Mouse (Mus musculus): ENCODE measurements around the gene Gm8232. TPM values are rescaled to one million over a fixed set of nuclear protein-coding genes. Genes with fewer than 3 reads are reported as not detected.

Gene Gm8232
- not detected for polyA plus RNA-seq (2017; shearing (Covaris generic))

DNA sequence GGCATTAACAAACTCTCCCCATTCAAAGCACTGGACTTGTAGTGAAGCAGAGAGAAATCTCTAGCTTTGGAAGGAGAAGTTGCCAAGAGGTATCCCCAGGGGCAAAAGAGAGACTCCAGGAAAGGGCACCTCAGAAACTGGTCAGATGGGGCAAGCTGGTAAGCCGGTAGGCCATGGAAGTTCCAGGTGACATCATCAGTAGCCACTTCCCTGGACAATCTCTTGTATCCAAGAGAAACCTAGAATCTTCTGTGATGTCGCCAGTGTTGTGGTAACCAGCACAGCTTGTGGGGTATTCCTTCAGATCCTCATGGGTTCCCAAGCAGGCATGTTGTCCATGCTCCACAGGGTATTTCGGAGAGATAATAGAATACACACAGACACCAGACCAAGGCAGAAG is at the start of gene Gm8232:
Gm8232 (plus strand) TSS at position 301 of the 400 bp plus-strand sequence.

GRCm38 (mm10) chr14:44410588-44410987 is 22.8 kb upstream of the Gm8232 start, which contains the start of gene Gm3371:
Gene Gm3371 (minus strand): TSS chr14:44410688.

Other genes with a start within 250 kb of the Gm8232 start
- gene Gm8212, start 236.0 kb upstream of the Gm8232 start, polyA plus RNA-seq (2017; shearing (Covaris generic)): not detected
- not detected for gene 4930503E14Rik, start 220.4 kb upstream of the Gm8232 start, polyA plus RNA-seq (2017; shearing (Covaris generic))
- gene Gm8220, start 148.1 kb upstream of the Gm8232 start, polyA plus RNA-seq (2017; shearing (Covaris generic)): not detected
- not detected for gene Gm5930, start 95.1 kb upstream of the Gm8232 start, polyA plus RNA-seq (2017; shearing (Covaris generic))
- gene Gm8229, start 68.3 kb upstream of the Gm8232 start, polyA plus RNA-seq (2017; shearing (Covaris generic)): not detected
- not detected for gene Gm3371, start 22.9 kb upstream of the Gm8232 start, polyA plus RNA-seq (2017; shearing (Covaris generic))
- not detected for gene BC061237, start 58.8 kb downstream of the Gm8232 start, polyA plus RNA-seq (2017; shearing (Covaris generic))
- not detected for gene Gm17093, start 84.6 kb downstream of the Gm8232 start, polyA plus RNA-seq (2017; shearing (Covaris generic))
- not detected for gene Gm8247, start 149.5 kb downstream of the Gm8232 start, polyA plus RNA-seq (2017; shearing (Covaris generic))
- not detected for gene Gm5624, start 194.3 kb downstream of the Gm8232 start, polyA plus RNA-seq (2017; shearing (Covaris generic))

Measured in CD4-positive, CD25-positive, alpha-beta regulatory T cell (primary cell).